Mouse (Mus musculus) T-cell, adult 66 days (primary cell): ENCODE measurements around the gene Zfp108. TPM values are rescaled to one million over a fixed set of nuclear protein-coding genes. Genes with fewer than 3 reads are reported as not detected.

Source experiments
- total RNA-seq, 2 experiments: library from RNA; stranded (reverse); gene quantifications; 3 replicates in 1 of 2; 4 replicates in 1 of 2; pipeline ENCODE4 v1.2.4; 2023

Zfp108 gene
- total RNA-seq, result under 1 TPM; 0.55 to 0.59 TPM

DNA sequence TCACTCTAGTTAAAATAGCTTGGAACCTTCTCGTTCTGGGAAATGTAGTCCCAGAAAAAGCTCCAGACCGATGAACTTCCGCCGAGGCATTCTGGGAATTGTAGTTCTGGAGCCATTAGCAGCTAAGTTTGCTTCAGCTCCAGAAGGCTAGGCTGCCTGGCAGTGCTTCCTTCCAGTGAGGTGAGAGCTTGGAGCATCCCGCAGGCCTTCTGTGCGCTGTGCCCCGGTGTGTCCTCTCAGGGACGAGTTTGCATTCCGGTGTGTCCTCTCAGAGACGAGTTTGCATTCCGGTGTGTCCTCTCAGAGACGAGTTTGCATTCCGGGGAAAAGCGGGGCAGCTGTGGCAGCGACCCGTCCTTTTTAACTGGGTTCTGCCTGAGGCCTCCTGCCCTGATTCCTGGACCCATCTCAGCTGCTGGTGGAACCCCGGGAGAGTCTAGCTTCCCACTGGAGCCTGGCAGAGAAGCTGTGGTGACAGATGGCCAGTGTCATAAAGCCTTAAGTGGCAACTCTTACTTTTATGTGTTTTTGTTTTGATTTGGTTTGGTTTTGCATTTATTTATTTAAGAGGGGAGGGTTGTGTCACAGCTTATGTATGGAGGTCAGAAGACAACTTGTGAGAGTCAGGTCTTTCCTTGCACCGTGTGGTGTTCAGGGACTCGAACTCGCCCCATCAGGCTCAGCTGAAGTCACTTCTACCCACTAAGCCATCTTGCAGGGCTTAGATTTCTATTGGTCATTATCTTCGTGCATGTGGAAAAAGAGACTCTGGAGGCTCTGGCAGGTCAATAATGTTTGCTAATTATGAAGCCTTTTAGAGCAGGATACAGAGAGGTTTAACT, at the start of gene Zfp108:
Zfp108 (plus strand) TSS at position 162 of the 842 bp plus-strand sequence.

DNA sequence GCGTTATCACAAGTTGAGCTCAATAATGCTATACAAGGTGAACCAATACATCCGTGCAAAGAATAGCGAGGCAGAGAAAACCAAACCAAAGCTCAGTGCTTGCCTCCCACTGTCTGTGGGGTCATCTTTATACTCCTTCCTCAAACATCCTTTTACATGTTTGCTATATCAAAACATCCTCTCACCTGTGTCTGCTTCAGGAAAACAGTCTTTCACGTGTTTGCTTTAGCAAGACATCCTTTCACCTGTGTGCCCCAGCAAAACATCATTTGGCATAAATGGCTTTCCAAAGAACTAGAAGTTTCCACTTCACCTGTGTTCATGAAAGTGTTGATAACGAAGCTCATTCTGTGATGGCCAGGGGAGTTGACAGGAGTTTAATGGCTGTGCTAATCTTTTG, 43.3 kb upstream of the Zfp108 start, which contains the start of gene Zfp111:
Zfp111 (minus strand) TSS at position 101 of the 400 bp plus-strand sequence.

DNA sequence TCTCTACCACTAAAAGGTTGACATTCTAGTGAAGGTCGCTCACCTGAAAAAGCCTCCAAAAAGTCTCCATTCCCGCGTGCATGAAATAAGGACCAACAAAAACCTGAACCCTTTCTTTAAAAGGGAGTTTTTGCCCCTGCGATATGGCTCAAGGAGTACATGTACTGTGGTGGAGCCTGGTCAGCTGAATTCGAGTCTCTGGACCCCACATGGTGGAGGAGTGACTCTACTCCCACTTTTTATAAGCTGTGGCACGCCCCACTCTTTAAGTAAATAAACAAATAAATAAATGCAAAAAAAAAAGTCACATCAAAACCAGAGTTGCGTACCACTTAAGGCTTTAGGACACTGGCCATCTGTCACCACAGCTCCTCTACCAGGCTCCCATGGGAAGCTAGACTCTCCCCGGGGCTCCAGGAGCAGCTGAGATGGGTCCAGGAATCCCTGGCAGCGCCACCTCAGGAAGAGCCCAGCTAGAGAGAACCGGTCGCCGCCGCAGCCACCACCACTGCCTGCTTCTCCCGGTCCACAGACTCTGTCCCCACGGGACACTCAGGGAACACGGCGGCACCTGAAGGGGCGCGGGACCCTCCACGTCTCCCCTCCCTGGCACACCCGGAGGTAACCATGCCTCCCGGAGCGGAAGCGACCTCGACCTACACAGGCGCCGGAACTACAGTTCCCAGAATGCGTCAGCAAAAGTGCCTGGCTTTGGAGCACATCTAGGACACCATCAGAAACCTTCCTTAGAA, 17.4 kb upstream of the Zfp108 start, which contains the start of gene Zfp109:
Zfp109 (minus strand) TSS at position 521 of the 752 bp plus-strand sequence.

DNA sequence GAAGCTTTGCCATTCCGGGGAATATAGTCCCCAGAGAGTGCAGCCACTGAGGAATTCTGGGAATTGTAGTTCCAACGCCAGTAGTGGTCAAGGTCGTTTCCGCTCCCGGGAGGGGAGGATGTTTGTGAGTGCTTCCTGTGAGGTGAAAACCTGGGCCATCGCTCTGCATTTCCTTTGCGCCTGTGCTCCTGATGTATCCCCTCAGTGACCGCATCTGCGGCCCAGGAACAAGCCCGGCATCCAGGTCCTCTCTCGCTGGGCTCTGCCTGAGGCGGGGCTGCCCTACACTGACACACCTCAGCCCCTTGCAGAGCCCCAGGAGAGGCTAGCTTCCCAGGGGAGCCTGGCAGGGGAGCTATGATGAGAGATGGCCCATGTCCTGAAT, 15.7 kb downstream of the Zfp108 start, which contains the start of gene Zfp93:
Zfp93 (plus strand) TSS at position 133 of the 385 bp plus-strand sequence.

GRCm38 (mm10) chr7:24300771-24301282, 46.2 kb downstream of the Zfp108 start, which contains the start of gene Zfp61:
Gene Zfp61 (minus strand): TSS chr7:24301232.

Other genes with a start within 250 kb of the Zfp108 start
- gene Vmn1r183, start 201.5 kb upstream of the Zfp108 start, total RNA-seq, result not detected
- gene Zfp180, start 172.9 kb upstream of the Zfp108 start, total RNA-seq, result 10 to 100 TPM; 37.5 to 41.5 TPM
- gene Zfp112, start 142.5 kb upstream of the Zfp108 start, total RNA-seq, result 1 to 10 TPM; 5.9 to 6.7 TPM
- gene Zfp235, start 120.6 kb upstream of the Zfp108 start, total RNA-seq, result 10 to 100 TPM; 10.0 to 10.5 TPM
- under 1 TPM; 0.24 to 0.84 TPM for gene Zfp114, start 79.7 kb upstream of the Zfp108 start, total RNA-seq
- gene Zfp111, start 43.4 kb upstream of the Zfp108 start, total RNA-seq, result under 1 TPM; 0.18 to 0.29 TPM
- 1 to 10 TPM; 4.1 to 6.1 TPM for gene Zfp109, start 17.2 kb upstream of the Zfp108 start, total RNA-seq
- 1 to 10 TPM; 1.8 to 2.8 TPM for gene Zfp93, start 15.6 kb downstream of the Zfp108 start, total RNA-seq
- 10 to 100 TPM; 13.8 to 15.5 TPM for gene Zfp61, start 46.4 kb downstream of the Zfp108 start, total RNA-seq
- 1 to 10 TPM; 6.0 to 6.6 TPM for gene Zfp94, start 61.9 kb downstream of the Zfp108 start, total RNA-seq
- not detected for gene Tescl, start 79.1 kb downstream of the Zfp108 start, total RNA-seq
- not detected for gene Lypd5, start 94.4 kb downstream of the Zfp108 start, total RNA-seq
- gene Kcnn4, start 115.5 kb downstream of the Zfp108 start, total RNA-seq, result 100 to 1,000 TPM; 172 to 196 TPM
- 100 to 1,000 TPM; 117 to 120 TPM for gene Smg9, start 144.8 kb downstream of the Zfp108 start, total RNA-seq
- gene Irgc1, start 197.5 kb downstream of the Zfp108 start, total RNA-seq, result 10 to 100 TPM in 1 of 2 experiments, 1 to 10 TPM in 1; 5.4 to 11.9 TPM
- gene Plaur, start 207.7 kb downstream of the Zfp108 start, total RNA-seq, result 100 to 1,000 TPM; 116 to 136 TPM
- under 1 TPM in 1 of 2 experiments, not detected in 1; 0.26 TPM for gene Cadm4, start 227.2 kb downstream of the Zfp108 start, total RNA-seq